Mouse (Mus musculus): Measurements from ENCODE around the gene Zbtb48.

- TF ChIP-seq CTCF (IDR thresholded peaks at IDR 0.05; ENCODE audit: borderline replicate concordance, extremely low read depth, insufficient read depth, insufficient read length) (no peak), POLR2A (IDR thresholded peaks at IDR 0.05; ENCODE audit: borderline replicate concordance, extremely low read depth, insufficient read depth, insufficient read length, poor library complexity, severe bottlenecking) (no peak)
Measured at GRCm38 (mm10) chr4:152009076-152010051, 18.1 kb downstream of the Zbtb48 start.
